Mouse (Mus musculus) frontal cortex, postnatal 36 days (tissue): ENCODE measurements around the gene Lad1.

Experiments used
- DNase-seq, 2 experiments: peaks; one replicate each; pipeline ENCODE4 v3.0.0; 2022; ENCODE audit warnings: low spot score in 2 of 2

Lad1 gene

GRCm38 (mm10) chr1:135877248-135877647 lies 58.9 kb downstream of the Lad1 start:
- DNase-seq: no peak

DNA sequence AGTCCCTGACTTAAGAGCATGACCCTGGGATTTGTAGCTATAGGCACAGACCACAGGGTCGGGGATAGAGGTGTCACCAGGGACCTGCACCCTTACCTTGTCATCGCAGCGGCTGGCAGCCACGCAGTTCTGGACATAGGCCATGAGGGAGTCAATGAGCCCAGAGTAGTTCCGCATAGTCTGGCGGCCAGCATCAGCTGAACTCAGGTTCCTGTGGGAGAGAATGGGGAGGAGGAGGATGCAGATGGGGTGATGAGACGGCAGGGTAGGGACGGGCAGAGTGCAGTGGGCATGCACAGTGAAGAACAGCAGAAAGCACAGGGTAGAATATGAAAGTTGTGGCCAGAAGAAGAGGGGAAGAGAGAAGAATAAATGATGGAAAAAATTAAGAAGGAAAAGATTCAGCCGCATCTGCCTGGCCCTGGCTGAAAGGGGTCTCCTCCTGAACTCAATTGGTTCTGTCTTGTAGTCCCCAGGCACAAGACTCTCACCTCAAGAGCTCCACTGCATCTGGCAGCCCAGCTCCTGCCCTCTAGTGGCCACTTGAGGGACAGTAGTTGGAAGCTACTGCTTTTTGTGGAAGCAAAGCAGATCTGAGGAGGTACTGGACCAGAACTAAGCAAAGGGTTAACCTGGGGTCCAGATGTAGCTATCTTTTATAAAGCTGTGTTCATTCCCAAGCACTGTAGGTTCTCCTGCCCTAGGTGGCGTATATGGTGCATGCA lies 64.1 kb downstream of the Lad1 start:
- peak; percentile 45 to 79 for DNase-seq
